Mouse (Mus musculus): ENCODE measurements around the gene Zbed5.

DNA sequence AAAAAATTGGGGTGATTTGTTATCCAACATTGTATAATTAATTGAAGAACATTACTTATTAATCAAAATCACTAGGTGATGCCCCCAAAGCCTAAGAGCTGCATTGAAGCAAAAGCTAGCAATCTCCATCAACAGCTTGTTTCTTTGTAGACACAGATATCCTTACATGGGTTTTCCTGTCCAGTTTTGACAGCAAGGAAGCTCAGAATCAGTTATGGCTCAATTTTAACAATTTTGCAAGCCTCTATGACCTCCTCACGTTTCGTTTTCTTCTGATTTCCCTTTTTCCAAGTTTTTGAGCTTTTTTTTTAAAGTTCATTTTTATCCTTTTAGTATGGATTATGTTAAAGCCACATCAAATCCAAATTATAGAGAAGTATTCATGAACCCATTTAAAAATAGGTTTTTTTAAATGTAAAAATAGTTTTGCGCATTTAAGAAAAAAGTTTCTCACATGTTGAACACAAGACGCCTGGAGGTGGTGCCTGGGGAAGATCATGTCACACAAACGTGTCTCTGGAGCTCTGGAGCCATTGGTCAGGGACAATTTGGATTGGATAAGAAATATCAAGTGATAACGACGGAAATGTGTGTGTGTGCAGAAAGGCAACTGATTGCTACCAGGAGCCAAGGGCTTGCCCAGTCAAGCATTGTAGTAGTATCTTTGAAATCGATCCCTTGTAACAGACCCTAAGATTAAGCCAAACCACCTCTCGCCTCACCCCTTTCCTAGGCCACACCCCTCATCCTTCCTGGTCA, 45.4 kb downstream of the Zbed5 start:
- TF ChIP-seq CEBPB (IDR thresholded peaks at IDR 0.05; ENCODE audit: insufficient read depth, poor library complexity, severe bottlenecking) (no peak), TCF12 (IDR thresholded peaks at IDR 0.05; ENCODE audit: insufficient read depth, poor library complexity, severe bottlenecking) (no peak), POLR2A (IDR thresholded peaks at IDR 0.05; ENCODE audit: insufficient read length, low read depth) (peak; percentile 36), MAX (IDR thresholded peaks at IDR 0.05; ENCODE audit: low read depth) (no peak), MYOD1 (IDR thresholded peaks at IDR 0.05; ENCODE audit: control insufficient read depth in 1 of 3, insufficient read length in 2 of 3, low read depth in 2 of 3) (no peak), SRF (IDR thresholded peaks at IDR 0.05; ENCODE audit: control insufficient read depth, insufficient read length, low read depth) (no peak), USF1 (IDR thresholded peaks at IDR 0.05; ENCODE audit: low read depth) (no peak), REST (IDR thresholded peaks at IDR 0.05; ENCODE audit: insufficient read depth, insufficient read length) (no peak)

All from myocyte (in vitro differentiated cells).